Mouse (Mus musculus) embryonic fibroblast, embryonic 13.5 days (primary cell): Measurements from ENCODE around the gene Rsph4a. TPM values are rescaled to one million over a fixed set of nuclear protein-coding genes. Genes with fewer than 3 reads are reported as not detected.
A peak's percentile ranks its signal among the peaks of the same experiment; 100 is the strongest.
"Not testable (repeated sequence)": the region's sequence is repeated elsewhere in the genome, so short reads cannot be mapped to it uniquely, and the experiment has no call there.

Experiments
- H3K27ac ChIP-seq: 2 replicates; pipeline ENCODE4 v1.5.1; 2012; ENCODE audit warnings: low read length, control low read depth, inconsistent platforms; ENCODE audit not compliant: insufficient read depth
- H3K4me1 ChIP-seq: 2 replicates; pipeline ENCODE4 v1.6.1; 2011; ENCODE audit warnings: low read length; ENCODE audit not compliant: control insufficient read depth, insufficient read depth
- H3K4me3 ChIP-seq: 2 replicates; pipeline ENCODE4 v1.5.1; 2011; ENCODE audit warnings: mild to moderate bottlenecking, control low read depth, low read length; ENCODE audit not compliant: insufficient read depth
- CTCF ChIP-seq: IDR thresholded peaks from 2 replicates; pipeline ENCODE4 v1.5.1; 2011; ENCODE audit warnings: mild to moderate bottlenecking, control low read depth, low read length, moderate library complexity, borderline replicate concordance; ENCODE audit not compliant: insufficient read depth
- POLR2A ChIP-seq: IDR thresholded peaks from 2 replicates; pipeline ENCODE4 v1.6.1; 2011; ENCODE audit warnings: low read depth, mild to moderate bottlenecking, control low read depth, low read length, moderate library complexity
- polyA plus RNA-seq: library from polyadenylated mRNA; stranded (reverse); fragments of >200 nt; gene quantifications from 2 replicates; pipeline ENCODE4 v1.2.4, GENCODE M21; 2011; ENCODE audit warnings: low read depth; ENCODE audit not compliant: missing spikeins, insufficient read length

Rsph4a gene
- not detected in 2 replicates for polyA plus RNA-seq

GRCm38 (mm10) chr10:33904530-33905481, at the start of gene Rsph4a:
TSS of gene Rsph4a (plus strand) at chr10:33905111.
- H3K27ac ChIP-seq = no peak within 1 kb of the TSS
- no peaks in the 10 kb centered on the region for H3K4me1 ChIP-seq
- H3K4me3 ChIP-seq = peak within 1 kb of the TSS; percentile 60

GRCm38 (mm10) chr10:33857421-33857820, 47.5 kb upstream of the Rsph4a start, which contains the start of gene Sult3a1:
TSS of gene Sult3a1 (plus strand) at chr10:33857721.
- Histone ChIP-seq H3K4me1 (no peaks in the 10 kb centered on the region), H3K27ac (no peak within 1 kb of the TSS), H3K4me3 (no peak within 1 kb of the TSS)
- no peak for TF ChIP-seq POLR2A
- TF ChIP-seq CTCF = no peak

More at GRCm38 (mm10) chr10:33904530-33905481, at the start of gene Rsph4a:
- TF ChIP-seq CTCF (no peak), POLR2A (no peak)

DNA sequence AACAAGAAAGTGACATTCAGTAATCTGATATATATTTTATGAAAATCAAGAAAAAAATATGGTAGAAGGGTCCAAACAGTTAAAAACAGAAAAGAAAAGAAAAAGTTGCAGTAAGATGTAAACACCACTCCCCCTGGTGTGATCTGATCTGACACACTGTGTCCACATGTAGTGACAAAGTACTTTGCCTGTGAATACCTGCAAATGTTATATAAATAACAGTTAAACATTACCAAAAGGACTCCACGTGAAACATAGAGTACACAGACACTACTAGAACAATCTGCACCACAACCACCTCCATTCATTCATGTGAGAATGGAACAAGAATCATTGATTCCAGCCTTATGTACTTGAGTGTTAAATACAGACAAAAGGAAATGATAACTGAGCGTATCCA, 38.9 kb upstream of the Rsph4a start:
- Histone ChIP-seq H3K27ac (no peak overlapping the region), H3K4me1 (no peaks in the 10 kb centered on the region), H3K4me3 (no peak overlapping the region)
- no peak for TF ChIP-seq POLR2A
- no peak for TF ChIP-seq CTCF

GRCm38 (mm10) chr10:33870441-33870840, 34.5 kb upstream of the Rsph4a start:
- Histone ChIP-seq H3K4me1 (no peaks in the 10 kb centered on the region), H3K4me3 (no peak overlapping the region), H3K27ac (no peak overlapping the region)
- TF ChIP-seq POLR2A (no peak), CTCF (no peak)

DNA sequence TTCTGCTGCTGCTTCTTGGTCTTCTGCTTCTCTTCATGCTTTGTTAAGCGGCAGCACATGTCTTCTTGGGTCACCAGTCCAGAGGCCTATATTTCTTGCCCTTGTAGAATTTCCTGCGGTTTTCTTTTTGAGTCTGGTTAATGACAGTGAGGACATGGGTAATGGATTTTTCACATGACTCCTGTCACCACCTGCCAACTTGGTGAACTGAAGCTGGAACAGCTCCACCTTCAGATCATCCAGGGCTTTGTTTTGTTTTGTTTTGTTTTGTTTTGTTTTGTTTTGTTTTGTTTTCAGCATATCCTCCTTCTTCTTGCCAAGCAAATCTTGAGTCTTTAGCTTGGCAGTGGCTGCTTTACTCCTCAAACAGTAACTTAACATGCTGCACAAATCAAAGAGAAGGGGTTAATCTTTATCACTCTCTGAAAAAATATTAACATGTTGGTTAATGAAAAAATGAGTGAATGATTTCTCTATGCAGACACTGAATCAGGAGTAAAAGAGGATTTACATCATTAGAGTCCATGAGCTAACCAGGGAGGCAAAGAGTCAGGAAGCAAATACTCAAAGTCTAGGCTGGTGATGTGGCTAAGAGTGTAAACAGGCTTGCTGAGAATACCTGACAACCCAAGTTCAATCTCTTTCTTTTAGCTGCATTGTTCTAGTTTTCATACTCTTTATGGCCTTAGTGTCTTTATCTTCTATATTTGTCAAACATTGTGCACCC, 32.1 kb upstream of the Rsph4a start:
- Histone ChIP-seq H3K27ac (no peak overlapping the region), H3K4me1 (no peaks in the 10 kb centered on the region), H3K4me3 (no peak overlapping the region)
- no peak for TF ChIP-seq CTCF
- no peak for TF ChIP-seq POLR2A

DNA sequence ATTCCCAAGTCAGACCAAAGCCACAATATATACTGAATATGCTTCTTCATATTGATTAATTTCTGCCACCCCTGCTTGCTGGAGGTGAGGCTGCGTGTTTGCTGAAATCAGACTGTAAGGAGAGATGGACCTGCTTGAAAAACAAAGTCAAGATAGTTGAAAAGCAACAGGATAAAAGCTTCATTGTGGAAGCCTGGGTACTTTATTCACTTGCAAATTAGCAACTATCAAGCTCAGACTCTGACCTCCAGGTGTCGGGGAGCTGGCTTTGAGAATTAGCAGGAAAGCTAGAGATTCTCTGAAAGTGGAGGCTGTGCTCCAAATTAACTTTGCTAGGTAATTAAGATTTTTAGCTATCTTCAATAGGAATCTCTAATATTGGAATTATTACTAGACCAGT, 22.5 kb upstream of the Rsph4a start:
- not testable (repeated sequence) for H3K4me1 ChIP-seq, H3K27ac ChIP-seq, H3K4me3 ChIP-seq

GRCm38 (mm10) chr10:33901520-33901919, 3.4 kb upstream of the Rsph4a start:
- not testable (repeated sequence) for H3K27ac ChIP-seq, H3K4me1 ChIP-seq, H3K4me3 ChIP-seq

- no peak overlapping the region for H3K4me3 ChIP-seq
- no peak overlapping the region for H3K27ac ChIP-seq
- TF ChIP-seq CTCF = no peak
- no peak for TF ChIP-seq POLR2A
- no peaks in the 10 kb centered on the region for H3K4me1 ChIP-seq
Measured at GRCm38 (mm10) chr10:33905489-33905888, 578 bp downstream of the Rsph4a start.

GRCm38 (mm10) chr10:33940702-33941101, 35.8 kb downstream of the Rsph4a start:
- Histone ChIP-seq H3K4me3 (no peak overlapping the region), H3K4me1 (no peaks in the 10 kb centered on the region), H3K27ac (no peak overlapping the region)
- TF ChIP-seq POLR2A (no peak), CTCF (no peak)

- no peak for TF ChIP-seq CTCF
- TF ChIP-seq POLR2A = no peak
- Histone ChIP-seq H3K4me1 (no peaks in the 10 kb centered on the region), H3K27ac (no peak overlapping the region), H3K4me3 (no peak overlapping the region)
Measured at GRCm38 (mm10) chr10:33945390-33945789, 40.5 kb downstream of the Rsph4a start.
